Mouse (Mus musculus): Measurements from ENCODE around the gene Ap1s1. TPM values are rescaled to one million over a fixed set of nuclear protein-coding genes. Genes with fewer than 3 reads are reported as not detected.

Ap1s1 gene
- polyA plus RNA-seq, 1 experiment, result 60.2 TPM

DNA sequence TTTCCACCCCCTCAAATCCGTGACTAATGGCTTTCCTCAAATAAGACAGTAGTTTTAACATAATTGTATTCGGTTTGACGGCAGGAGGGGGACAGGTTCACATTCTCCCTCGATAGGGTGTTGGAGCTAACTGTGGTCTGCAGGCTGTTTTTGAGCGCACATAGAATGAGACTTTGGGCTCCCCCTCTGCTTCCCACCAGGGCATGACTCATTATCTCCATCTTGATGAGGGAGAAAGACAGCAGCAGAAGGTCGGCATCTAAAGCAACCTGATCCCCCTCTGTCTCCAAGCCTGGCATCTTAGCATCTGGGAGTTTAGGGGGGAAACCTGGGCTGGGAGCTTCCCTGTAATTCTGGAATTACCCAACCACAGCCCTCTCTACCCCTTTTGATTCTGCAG lies 19.5 kb upstream of the Ap1s1 start:
- DNase-seq (ENCODE audit: low read depth), result no peak

DNA sequence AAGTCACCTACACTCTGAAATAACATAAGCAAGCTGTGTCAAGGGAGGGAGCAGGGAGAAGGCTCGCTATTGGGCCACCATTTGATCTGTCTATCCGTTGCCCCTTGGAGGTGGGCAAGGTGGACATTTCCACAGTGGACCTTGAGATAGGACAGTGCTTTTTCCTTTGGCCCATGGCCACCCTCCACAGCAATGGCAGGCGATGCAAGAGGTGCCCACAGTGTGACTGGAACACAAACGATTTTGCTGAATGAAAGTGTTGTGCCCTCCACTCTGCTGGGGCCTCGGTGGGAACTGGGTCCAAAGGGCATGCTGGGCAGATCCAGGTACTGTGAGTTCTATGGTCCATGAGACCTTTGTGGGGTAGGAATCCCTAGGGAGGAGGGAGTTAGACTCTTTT lies 16.7 kb upstream of the Ap1s1 start:
- no peak for DNase-seq (ENCODE audit: low read depth)

DNA sequence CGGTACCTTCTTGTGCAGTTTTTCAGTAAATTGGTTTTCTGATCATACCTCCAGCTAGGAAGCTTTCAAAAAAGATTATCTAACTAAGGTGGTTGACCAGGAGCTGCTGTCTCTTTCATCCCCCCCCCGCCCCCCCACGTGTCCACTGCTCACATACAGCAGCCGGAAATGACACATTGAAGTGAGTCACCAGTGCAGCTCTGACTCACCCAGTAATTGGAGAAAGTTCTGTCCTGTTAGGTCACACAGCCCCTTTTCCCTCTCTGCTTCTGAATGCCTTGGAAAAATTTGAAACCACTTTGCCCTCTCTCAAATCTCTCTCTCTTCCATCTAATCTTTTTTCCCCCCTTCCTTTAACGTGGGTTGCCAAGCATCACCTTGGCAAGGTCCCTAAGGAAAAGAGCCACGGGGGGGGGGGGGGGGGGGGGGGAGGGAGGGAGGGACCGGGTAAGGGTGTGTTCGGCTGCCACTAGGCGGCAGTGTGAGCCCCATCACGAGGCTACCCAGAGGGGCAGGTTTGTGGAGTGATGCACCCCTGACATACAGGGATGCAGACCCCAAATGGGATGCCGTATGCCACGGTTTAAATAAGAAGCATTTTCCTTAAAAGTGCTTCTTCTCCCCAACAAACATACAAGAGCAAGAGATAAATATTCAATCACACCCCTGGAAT lies 16.0 kb upstream of the Ap1s1 start:
- no peak for DNase-seq (ENCODE audit: low read depth)

DNA sequence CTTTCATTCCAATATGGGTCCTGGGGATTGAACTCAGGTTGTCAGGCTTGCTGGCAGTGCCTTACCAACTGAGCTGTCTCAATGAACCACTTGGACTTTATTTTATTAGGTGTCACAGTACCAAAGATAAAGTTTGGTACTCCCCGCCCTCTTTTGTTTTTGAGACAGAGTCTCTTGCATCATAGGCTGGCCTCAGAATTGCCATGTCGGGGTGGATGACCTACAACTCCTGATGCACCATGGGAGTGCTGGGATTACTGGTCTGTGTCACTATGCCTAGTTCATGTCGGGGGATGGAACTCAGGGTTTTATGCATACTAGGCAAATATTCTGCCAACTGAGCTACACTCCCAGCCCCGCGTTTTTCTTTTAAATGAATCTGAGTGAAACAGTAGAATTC lies 8.9 kb upstream of the Ap1s1 start:
- no peak for DNase-seq (ENCODE audit: low read depth)

DNA sequence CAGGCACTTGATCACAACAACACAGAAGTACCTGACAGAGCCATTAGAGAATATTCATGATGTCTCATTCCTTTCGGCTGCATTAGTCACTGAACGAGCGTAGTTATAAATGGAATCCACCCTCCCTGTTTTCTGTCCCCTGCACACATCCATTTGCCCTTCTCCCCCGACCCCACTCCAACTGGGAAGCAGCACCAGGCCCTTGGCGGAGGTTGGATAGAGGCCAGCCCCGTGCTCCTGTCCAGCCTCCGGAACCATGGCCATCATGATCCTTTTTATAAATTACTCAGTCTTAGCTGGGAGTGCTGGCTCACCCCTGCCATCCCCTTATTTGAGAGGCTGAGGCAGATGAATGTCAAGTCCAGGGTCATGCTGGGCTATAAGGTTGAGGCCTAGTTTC lies 8.4 kb upstream of the Ap1s1 start:
- DNase-seq (ENCODE audit: low read depth), result no peak

DNA sequence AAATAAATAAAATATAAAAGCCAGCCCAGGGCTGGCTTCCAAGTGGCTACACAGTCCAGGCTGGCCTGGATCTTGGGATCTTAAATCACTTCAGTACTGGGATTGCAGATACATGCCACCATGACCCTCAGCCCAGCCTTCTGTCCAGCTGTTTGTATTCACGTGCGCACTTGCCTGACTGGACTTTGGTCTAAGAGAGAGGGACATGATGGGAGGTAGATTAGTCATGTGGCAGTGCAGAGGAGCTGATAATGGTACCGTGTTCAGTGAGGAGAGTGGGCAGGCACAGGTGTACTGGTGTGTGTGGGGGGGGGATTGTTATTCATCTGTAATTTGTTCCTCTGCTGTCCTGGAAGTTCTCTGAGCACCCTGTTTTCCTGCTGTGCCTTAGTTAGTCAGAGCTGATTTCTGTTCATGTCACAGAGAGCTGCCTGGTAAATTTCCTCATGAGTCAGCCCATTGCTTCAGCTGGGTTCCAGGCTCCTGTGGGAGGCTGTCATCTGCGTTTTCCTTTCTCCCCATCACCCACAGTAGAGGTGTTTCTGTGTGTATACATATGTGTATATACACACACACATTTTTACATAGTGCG lies 6.1 kb upstream of the Ap1s1 start:
- no peak for DNase-seq (ENCODE audit: low read depth)

DNA sequence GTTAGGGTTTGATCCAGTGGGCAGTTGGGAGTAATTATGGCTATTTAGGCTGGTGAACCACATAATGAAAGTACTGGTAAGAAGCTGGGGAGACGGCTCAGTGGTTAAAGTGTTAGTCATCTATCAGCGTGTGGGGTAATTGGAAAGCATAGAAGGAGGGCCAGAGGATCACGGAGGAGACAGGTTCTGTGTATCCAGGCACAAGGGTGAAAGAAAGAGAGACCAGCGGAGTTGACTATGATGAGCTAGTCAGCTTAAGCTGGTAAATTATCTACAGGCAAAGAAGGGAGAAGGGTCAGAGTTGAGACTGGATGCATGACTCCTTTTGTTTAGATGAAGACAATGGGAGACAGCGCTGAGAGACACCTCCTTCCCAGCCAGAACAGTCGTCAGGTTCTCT lies 5.2 kb upstream of the Ap1s1 start:
- no peak for DNase-seq (ENCODE audit: low read depth)

DNA sequence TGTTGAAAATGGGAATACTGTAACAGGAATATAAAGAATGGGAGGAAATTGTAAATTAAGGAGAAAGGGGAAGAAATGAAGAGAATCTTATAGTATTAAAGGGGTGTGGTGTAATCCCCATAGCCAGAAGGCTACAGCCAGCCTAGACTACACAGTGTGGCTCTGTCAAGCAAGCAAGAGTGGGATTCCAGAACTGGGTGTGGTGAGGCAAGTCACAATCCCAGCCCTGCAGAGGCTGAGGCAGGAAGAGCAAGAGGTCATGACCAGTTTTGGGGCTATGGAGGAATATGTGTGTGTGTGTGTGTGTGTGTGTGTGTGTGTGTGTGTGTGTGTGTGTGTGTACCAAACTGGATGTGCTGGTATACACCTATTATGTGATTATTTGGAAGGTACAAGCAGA lies 1.1 kb upstream of the Ap1s1 start:
- no peak for DNase-seq (ENCODE audit: low read depth)

DNA sequence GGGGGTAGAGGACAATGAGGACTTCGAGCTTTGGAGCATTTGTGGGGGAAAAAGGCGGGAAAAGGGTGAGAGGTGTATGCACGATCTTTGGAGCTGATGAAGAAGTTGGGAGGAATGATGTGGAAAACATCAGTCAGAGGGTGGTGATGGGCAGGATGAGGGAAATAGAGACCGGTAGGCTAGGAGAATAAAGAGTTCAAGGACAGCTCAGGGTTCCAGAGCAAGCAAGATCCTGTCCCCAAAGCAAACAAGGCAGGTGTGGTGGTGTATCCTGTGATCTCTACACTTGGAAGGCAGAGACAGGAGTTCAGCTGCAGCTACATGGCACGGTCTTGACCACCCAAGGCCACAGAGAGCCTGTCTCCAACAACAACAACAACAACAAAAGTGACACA lies 386 bp upstream of the Ap1s1 start:
- no peak for DNase-seq (ENCODE audit: low read depth)

DNA sequence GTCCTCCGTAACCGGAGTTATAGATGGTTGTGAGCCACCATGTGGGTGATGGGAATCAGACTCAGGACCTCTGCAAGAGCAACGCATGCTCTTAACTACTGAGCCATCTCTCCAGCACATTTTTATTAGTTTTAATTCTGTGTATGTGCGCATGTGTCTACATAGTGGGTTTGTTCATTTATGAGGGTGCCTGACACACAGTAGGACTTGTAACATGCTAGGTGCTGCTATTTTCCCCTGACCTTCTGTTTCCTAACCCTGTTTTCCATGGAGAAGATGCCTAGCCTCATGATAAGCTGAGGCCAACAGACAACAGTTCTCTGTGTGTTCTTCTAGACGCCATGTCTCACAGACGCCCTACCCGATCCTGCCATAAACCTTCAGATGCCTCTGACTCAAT lies 1.9 kb downstream of the Ap1s1 start:
- no peak for DNase-seq (ENCODE audit: low read depth)

DNA sequence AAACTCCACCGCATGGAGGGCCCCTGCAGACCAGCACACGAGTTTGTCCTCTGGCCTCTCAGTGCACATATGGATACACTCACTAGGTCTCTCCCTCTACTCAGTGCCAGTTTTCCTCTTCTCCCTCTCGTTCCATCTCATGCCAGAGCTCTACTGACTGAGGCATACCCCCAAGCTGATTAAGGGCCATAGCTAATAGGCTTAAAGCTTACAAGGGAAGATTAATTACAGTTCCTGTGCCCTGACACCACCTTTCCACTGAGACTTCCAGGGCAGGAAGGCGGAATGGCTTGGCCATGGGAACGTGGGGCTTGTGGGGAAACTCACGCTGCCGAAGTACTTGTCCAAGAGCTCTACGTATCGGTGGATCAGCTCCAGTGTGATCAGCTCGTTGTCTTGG lies 4.5 kb downstream of the Ap1s1 start:
- no peak for DNase-seq (ENCODE audit: low read depth)

DNA sequence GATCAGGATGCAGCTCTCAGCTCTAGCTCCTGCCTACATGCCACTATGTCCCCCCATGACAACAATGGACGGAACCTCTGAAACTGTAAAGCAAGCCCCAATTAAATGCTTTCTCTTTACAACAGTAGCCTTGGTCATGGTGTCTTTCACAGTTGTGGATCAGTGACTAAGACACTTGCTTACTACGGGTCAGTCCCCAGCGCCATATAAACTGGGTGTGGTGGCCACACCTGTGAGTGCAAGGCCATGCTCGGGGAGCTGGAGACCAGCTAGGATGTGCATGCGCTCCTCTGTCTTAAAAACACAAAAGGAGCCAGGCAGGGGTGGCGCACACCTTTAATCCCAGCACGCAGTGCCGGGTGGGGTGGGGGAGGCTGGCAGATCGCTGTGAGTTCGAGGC lies 6.5 kb downstream of the Ap1s1 start:
- no peak for DNase-seq (ENCODE audit: low read depth)

DNA sequence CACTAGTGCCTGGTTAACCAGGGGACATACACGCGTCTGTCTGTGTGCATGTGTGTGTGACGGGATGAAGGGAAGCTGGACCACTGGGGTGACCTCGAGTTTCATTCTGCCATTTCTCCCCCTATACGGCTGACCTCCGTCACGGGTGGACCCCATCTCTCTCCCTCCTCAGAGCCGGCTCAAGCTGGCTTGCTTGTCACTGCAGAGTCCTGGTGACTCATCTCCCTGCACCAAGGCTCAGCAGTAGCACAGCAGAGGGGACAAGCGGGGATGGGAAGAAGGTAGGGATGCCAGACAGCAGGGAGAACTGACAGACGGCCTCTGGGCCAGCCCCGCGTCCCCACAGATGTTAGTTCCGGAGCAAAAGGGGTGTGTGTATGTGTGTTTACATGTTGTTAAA lies 9.7 kb downstream of the Ap1s1 start:
- DNase-seq (ENCODE audit: low read depth), result no peak

DNA sequence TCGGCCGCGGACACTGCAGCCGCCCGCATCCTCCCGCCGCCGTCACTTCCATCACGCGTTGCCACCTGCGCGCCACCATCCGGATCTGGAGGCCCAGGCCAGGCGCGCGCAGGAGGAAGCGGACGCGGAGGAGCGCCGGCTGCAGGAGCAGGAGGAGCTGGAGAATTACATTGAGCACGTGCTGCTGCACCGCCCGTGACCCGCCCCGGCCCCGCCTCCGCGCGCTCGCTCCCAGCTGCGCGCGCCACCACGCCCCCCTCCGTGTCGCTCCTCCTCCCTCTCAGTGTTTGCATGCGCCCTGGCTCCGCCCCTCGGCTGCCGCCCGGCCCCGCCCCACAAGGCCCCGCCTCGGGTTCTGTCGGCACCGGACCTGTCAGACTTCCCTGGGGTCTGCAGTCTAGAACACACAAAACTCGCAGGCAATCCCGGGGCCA lies 13.3 kb downstream of the Ap1s1 start:
- no peak for DNase-seq (ENCODE audit: low read depth)

DNA sequence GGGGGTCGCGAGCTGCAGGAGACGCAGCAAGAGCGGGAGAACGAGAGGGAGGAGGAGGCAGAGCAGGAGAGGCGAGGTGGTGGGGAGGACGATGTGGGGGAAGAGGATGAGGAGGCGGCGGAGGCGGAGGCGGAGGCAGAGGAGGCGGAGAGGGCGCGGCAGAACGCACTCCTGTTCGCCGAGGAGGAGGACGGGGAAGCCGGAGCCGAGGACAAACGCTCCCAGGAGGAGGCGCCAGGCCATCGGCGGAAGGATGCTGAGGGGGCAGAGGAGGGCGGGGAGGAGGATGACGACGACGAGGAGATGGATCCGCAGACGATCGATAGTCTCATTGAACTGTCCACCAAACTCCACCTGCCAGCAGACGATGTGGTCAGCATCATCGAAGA lies 13.9 kb downstream of the Ap1s1 start:
- no peak for DNase-seq (ENCODE audit: low read depth)

DNA sequence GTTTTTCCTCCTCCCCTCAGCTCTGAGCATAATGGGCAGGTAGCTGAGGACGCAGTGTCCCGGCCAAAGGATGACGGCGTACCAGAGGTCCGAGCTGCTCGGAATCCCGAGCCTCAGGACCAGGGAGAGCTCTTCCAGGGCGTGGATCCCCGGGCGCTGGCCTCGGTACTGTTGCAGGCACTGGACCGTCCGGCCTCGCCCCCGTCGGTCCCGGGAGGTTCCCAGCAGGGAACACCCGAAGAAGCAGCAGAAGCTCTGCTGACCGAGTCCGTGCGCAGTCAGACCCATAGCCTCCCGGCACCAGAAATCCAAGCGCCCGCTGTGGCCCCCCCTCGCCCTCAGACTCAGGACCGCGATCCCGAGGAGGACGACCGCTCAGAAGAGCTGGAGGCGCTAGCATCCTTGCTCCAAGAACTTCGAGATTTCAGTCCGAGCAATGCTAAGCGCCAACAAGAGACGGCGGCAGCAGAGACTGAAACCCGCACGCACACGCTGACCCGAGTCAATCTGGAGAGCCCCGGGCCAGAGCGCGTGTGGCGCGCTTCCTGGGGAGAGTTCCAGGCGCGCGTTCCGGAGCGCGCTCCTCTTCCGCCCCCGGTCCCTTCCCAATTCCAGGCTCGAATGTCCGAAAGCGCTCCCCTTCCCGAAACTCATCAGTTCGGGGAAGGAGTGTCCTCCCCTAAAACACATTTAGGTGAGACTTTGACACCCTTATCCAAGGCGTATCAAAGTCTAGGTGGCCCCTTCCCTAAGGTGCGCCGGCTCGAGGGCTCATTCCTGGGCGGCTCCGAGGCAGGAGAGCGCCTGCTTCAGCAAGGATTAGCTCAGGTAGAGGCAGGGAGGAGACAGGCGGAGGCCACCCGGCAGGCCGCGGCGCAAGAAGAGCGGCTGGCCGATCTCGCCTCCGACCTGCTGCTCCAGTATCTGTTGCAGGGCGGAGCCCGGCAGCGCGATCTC lies 14.6 kb downstream of the Ap1s1 start:
- no peak for DNase-seq (ENCODE audit: low read depth)

DNA sequence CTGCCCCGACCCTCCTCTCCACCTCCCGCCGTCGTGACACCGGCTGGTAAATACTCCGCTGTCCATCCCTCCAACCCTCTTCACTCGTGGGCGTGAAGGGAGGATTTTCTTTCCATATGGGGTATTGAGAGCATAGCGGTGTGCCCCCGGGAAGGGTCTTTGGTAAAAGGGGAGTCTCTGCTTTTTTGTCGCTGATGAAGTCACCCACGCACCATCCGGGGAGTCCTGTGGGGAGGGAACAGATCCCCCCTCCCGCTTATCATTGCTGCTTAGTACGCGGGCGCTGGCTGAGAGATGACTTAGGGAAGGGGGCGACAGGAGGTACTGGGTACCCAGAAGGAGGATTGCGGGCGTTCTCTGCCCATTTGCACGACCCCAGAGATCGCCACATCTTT lies 15.5 kb downstream of the Ap1s1 start:
- DNase-seq (ENCODE audit: low read depth), result no peak

DNA sequence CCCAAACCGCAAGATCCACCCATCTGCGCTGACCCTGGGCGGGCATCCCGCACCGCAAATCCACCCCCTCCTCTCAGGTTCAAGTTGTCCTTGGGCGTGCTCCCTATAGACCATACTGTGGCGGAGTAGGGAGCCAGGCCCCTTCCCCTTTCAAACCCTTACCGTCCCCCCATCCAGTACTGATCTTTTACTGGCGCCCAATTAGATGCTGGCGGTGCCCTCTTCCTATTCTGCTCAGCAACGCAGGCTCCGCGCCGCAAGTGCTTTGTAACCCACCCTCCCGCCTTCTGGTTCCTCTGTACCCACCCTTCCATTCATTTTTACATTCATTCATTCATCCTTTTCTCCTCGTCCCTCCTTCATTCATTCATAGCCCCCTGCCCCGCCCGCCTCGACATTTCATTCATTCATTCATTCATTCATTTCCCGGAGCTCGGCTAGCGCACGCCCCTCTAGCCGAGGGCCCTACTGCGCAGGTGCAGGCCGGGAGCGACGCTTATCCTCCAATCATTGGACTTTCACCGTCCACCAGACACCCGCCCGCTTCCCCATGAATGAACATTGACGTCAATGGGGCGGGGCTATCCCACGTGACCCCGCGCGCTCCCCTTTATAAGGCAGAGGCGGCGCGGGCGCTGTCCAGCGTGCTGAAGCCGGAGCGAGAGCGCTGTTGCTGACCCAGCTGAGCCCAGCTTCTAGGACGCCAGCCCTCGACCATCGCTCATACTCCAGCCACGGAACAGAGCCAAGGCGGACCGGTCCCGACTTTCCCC lies 16.1 kb downstream of the Ap1s1 start:
- DNase-seq (ENCODE audit: low read depth), result no peak

DNA sequence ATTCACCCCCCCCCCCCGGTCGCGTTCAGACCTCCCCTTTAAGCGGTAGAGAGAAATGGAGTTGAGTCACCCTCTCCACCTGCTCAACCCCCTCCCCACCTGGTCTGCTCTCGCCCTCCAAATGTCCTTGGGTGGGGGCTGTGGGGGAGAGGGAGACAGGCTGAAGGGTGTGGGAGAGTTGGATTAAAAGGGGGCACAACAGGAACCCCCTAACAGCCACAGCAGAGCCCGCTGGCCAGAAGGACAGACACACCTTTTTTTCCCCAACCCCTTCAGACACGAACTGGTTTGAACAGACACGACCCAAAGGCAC lies 16.7 kb downstream of the Ap1s1 start:
- DNase-seq (ENCODE audit: low read depth), result no peak

DNA sequence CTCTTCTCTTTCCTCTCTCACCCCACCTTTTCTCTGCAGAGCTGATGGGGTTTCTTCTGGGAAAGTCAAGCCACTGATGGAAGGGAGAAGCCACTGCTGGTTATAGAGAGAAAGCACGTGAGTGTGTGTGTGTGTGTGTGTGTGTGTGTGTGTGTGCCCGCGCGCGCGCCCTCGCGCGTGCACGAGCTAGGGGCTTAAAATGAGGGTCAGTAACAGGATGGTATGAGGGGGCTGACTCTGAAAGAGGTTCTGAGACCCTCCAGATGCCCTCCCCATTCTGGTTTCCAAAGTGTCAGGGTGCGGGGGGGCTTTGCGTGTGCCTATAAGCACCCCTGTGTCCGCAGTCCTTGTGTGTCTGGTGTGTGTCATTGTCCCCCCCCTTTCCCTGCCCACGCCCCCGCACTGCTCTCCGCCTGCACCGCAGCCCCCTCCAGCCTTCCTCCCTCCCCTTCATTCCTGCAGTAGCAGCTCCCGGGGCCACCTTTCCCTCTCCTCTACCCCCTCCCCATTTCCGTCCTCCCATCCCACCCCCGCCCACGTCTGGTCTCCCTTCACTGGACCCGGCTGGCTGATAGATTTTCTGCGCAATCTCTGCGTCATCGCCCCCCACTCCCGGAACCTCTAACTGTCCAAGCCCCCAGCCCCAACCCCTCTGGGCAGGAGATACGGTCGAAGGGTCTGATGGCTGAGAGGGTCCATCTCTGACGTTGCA lies 17.2 kb downstream of the Ap1s1 start:
- no peak for DNase-seq (ENCODE audit: low read depth)

DNA sequence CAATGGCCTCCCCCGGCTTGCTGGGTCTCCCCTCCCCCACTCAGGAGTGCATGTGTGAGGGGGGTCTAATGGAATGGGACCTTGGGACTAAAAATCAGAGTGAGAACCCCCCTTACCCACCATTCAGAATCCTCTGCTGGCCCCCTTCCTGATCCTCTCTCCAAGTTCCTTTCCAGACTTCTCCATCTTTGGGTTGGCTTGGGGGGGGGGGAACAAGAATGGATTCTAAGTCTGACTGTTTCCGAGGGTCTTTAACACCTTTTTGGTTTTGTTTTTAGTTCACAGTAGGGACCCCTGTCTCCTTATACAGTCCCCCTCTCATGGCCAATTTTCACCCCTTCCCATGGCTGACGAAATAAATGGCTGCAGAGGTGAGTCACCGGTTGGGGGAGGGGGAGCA lies 19.8 kb downstream of the Ap1s1 start, which contains the start of gene Vgf:
Vgf (plus strand) TSS at position 301 of the 400 bp plus-strand sequence.
- DNase-seq (ENCODE audit: low read depth), result no peak

DNA sequence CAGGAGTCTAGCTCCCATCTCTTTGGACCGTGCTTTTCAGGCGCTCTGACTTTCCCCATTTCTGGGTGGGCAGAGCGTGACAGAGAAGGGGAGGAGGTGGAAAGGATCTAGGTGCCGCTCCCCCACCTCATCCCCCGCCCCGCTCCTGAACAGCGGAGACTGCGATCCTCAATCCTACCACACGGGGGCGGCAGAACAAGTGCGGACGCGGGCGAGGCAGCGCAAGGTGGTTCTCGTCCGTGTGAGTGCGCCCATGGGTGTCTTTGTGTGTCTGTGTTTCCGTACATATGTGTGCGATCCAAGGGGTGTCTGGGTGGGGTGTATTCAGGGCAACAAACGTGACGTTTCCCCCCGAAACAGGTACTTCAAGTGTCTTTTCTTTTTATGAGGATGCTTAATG lies 20.8 kb downstream of the Ap1s1 start:
- no peak for DNase-seq (ENCODE audit: low read depth)
